Mouse (Mus musculus): Measurements from ENCODE around the gene Asphd1.

Asphd1 gene

GRCm38 (mm10) chr7:126949403-126949792 lies at the start of gene Asphd1:
Gene Asphd1, minus strand, starts transcription at chr7:126949582.
- DNase-seq, result peak in 1 of 2 experiments; percentile 85

GRCm38 (mm10) chr7:126996449-126996848 lies 47.1 kb upstream of the Asphd1 start:
- no peak for DNase-seq

GRCm38 (mm10) chr7:126988816-126989215 lies 39.4 kb upstream of the Asphd1 start:
- no peak for DNase-seq

GRCm38 (mm10) chr7:126986319-126986718 lies 36.9 kb upstream of the Asphd1 start:
- peak; percentile 80 to 83 for DNase-seq

GRCm38 (mm10) chr7:126984667-126985444 lies 35.5 kb upstream of the Asphd1 start:
- DNase-seq, result no peak

GRCm38 (mm10) chr7:126983113-126983512 lies 33.7 kb upstream of the Asphd1 start:
- DNase-seq, result no peak

- DNase-seq, result no peak
Measured at GRCm38 (mm10) chr7:126982054-126982453, 32.7 kb upstream of the Asphd1 start.

- DNase-seq, result no peak
Measured at GRCm38 (mm10) chr7:126981601-126982000, 32.2 kb upstream of the Asphd1 start.

- no peak for DNase-seq
Measured at GRCm38 (mm10) chr7:126978841-126979240, 29.5 kb upstream of the Asphd1 start.

- peak in 1 of 2 experiments; percentile 43 for DNase-seq
Measured at GRCm38 (mm10) chr7:126976878-126977459, 27.6 kb upstream of the Asphd1 start.

GRCm38 (mm10) chr7:126975950-126976866 lies 26.8 kb upstream of the Asphd1 start, which contains the start of gene Cdiptos:
Gene Cdiptos, minus strand, starts transcription at chr7:126976098.
- peak; percentile 98 to 100 for DNase-seq

GRCm38 (mm10) chr7:126975893-126975949 lies 26.3 kb upstream of the Asphd1 start, which contains the start of gene Cdipt:
Gene Cdipt, plus strand, starts transcription at chr7:126975914.
- no peak for DNase-seq

GRCm38 (mm10) chr7:126975493-126975892 lies 26.1 kb upstream of the Asphd1 start:
- DNase-seq, result peak in 1 of 2 experiments; percentile 31

GRCm38 (mm10) chr7:126967361-126967760 lies 18.0 kb upstream of the Asphd1 start:
- DNase-seq, result no peak

GRCm38 (mm10) chr7:126965568-126965967 lies 16.2 kb upstream of the Asphd1 start:
- peak; percentile 82 to 86 for DNase-seq

- peak; percentile 51 to 52 for DNase-seq
Measured at GRCm38 (mm10) chr7:126963548-126964286, 14.3 kb upstream of the Asphd1 start.

- no peak for DNase-seq
Measured at GRCm38 (mm10) chr7:126961965-126962364, 12.6 kb upstream of the Asphd1 start.

- DNase-seq, result no peak
Measured at GRCm38 (mm10) chr7:126961095-126961494, 11.7 kb upstream of the Asphd1 start.

- DNase-seq, result peak in 1 of 2 experiments; percentile 46
Measured at GRCm38 (mm10) chr7:126959780-126960179, 10.4 kb upstream of the Asphd1 start.

- DNase-seq, result no peak
Measured at GRCm38 (mm10) chr7:126955125-126955524, 5.7 kb upstream of the Asphd1 start.

- DNase-seq, result no peak
Measured at GRCm38 (mm10) chr7:126952646-126953045, 3.3 kb upstream of the Asphd1 start.

- DNase-seq, result peak; percentile 31 to 42
Measured at GRCm38 (mm10) chr7:126951741-126952140, 2.4 kb upstream of the Asphd1 start.
